Mouse (Mus musculus) limb, embryonic 13.5 days (tissue): Measurements from ENCODE around the gene Nfia. TPM values are rescaled to one million over a fixed set of nuclear protein-coding genes. Genes with fewer than 3 reads are reported as not detected.

Source experiments
- ATAC-seq: fragments of 200-750 bp; cut with Nextera tagmentation; 2 replicates; pipeline ENCODE4 v1.8.0; 2017; ENCODE audit warnings: low read depth, moderate number of reproducible peaks, moderate TSS enrichment; ENCODE audit not compliant: low FRiP score
- H3K27ac ChIP-seq: fragments of 300-500 bp; sonication (generic); 2 replicates; pipeline ENCODE4 v1.5.1; 2015; ENCODE audit warnings: inconsistent platforms, mild to moderate bottlenecking, moderate library complexity
- H3K27me3 ChIP-seq: fragments of 300-500 bp; sonication (generic); 2 replicates; pipeline ENCODE4 v1.6.1; 2015; ENCODE audit warnings: mild to moderate bottlenecking, inconsistent platforms
- H3K36me3 ChIP-seq: fragments of 300-500 bp; sonication (generic); 2 replicates; pipeline ENCODE4 v1.6.1; 2015; ENCODE audit warnings: inconsistent platforms, mild to moderate bottlenecking, moderate library complexity
- H3K4me1 ChIP-seq: fragments of 300-500 bp; sonication (generic); 2 replicates; pipeline ENCODE4 v1.6.1; 2015; ENCODE audit warnings: inconsistent platforms
- H3K4me2 ChIP-seq: fragments of 300-500 bp; sonication (generic); replicated peaks from 2 replicates; pipeline ENCODE4 v1.6.1; 2015; ENCODE audit warnings: inconsistent platforms, mild to moderate bottlenecking, moderate library complexity
- H3K4me3 ChIP-seq: fragments of 300-500 bp; sonication (generic); 2 replicates; pipeline ENCODE4 v1.5.1; 2015; ENCODE audit warnings: moderate library complexity, mild to moderate bottlenecking, inconsistent platforms
- H3K9ac ChIP-seq: fragments of 300-500 bp; sonication (generic); 2 replicates; pipeline ENCODE4 v1.6.1; 2015; ENCODE audit warnings: mild to moderate bottlenecking, inconsistent platforms
- H3K9me3 ChIP-seq: fragments of 300-500 bp; sonication (generic); 2 replicates; pipeline ENCODE4 v1.6.1; 2016; ENCODE audit warnings: inconsistent platforms
- WGBS: fragments of 180-500 bp; shearing (Covaris S2); methylation state at CpG from one replicate; pipeline ENCODE4 v1.1.7; 2015; 5-methylcytosine and 5-hydroxymethylcytosine counted together
- polyA plus RNA-seq: library from polyadenylated mRNA; unstranded; fragments of >200 nt; fragmentation: Nextera tagmentation; extraction: Ambion mirVana; gene quantifications from 2 replicates; pipeline ENCODE4 v1.2.1, GENCODE M21; 2015

The Nfia gene
- polyA plus RNA-seq, 1 experiment from 2014 or later: 88.3 TPM

GRCm38 (mm10) chr4:97893915-97894884 lies 121.7 kb downstream of the Nfia start:
- no peak overlapping the region for H3K4me3 ChIP-seq
- H3K9ac ChIP-seq: no peak overlapping the region
- H3K27me3 ChIP-seq: no peaks in the 10 kb centered on the region
- no peak overlapping the region for H3K27ac ChIP-seq
- ATAC-seq: no peak
- peaks cover 12% of the 10 kb centered on the region for H3K36me3 ChIP-seq
- H3K4me1 ChIP-seq: peaks cover 33% of the 10 kb centered on the region
- 82% methylated on average over 10 of the region's 10 CpGs for WGBS
- no peaks in the 10 kb centered on the region for H3K9me3 ChIP-seq
- H3K4me2 ChIP-seq: no peak overlapping the region

- no peak overlapping the region for H3K27ac ChIP-seq
- H3K4me2 ChIP-seq: no peak overlapping the region
- H3K4me3 ChIP-seq: no peak overlapping the region
- H3K36me3 ChIP-seq: peaks cover 9% of the 10 kb centered on the region
- no peaks in the 10 kb centered on the region for H3K9me3 ChIP-seq
- H3K9ac ChIP-seq: no peak overlapping the region
- H3K4me1 ChIP-seq: peaks cover 44% of the 10 kb centered on the region
- 81% methylated on average over 5 of the region's 5 CpGs for WGBS
- no peak for ATAC-seq
- H3K27me3 ChIP-seq: no peaks in the 10 kb centered on the region
These were observed 123.4 kb downstream of the Nfia start for GRCm38 (mm10) chr4:97895940-97896339.

GRCm38 (mm10) chr4:97900256-97900944 lies 127.9 kb downstream of the Nfia start:
- Histone ChIP-seq H3K4me3 (no peak overlapping the region), H3K27me3 (no peaks in the 10 kb centered on the region), H3K9ac (no peak overlapping the region), H3K4me1 (peaks cover 47% of the 10 kb centered on the region), H3K9me3 (no peaks in the 10 kb centered on the region), H3K4me2 (no peak overlapping the region), H3K36me3 (peaks cover 9% of the 10 kb centered on the region), H3K27ac (no peak overlapping the region)
- ATAC-seq: no peak
- 76% methylated on average over 12 of the region's 12 CpGs for WGBS

- Histone ChIP-seq H3K4me3 (no peak overlapping the region), H3K36me3 (peaks cover 3% of the 10 kb centered on the region; the same call in 1 of the 2 replicates), H3K27ac (no peak overlapping the region), H3K27me3 (no peaks in the 10 kb centered on the region), H3K4me1 (peaks cover 51% of the 10 kb centered on the region), H3K4me2 (no peak overlapping the region), H3K9me3 (no peaks in the 10 kb centered on the region), H3K9ac (no peak overlapping the region)
- WGBS: 53% methylated on average over 4 of the region's 4 CpGs
- no peak for ATAC-seq
These were observed 133.3 kb downstream of the Nfia start for GRCm38 (mm10) chr4:97905826-97906225.

GRCm38 (mm10) chr4:97908576-97909147 lies 136.1 kb downstream of the Nfia start:
- WGBS: 66% methylated on average over 4 of the region's 4 CpGs
- Histone ChIP-seq H3K4me3 (no peak overlapping the region), H3K36me3 (peaks cover 6% of the 10 kb centered on the region; the same call in 1 of the 2 replicates), H3K27me3 (no peaks in the 10 kb centered on the region), H3K4me2 (no peak overlapping the region), H3K9me3 (no peaks in the 10 kb centered on the region), H3K4me1 (peaks cover 41% of the 10 kb centered on the region), H3K27ac (no peak overlapping the region), H3K9ac (no peak overlapping the region)
- ATAC-seq: no peak

- Histone ChIP-seq H3K36me3 (peaks cover 6% of the 10 kb centered on the region; the same call in 1 of the 2 replicates), H3K27ac (peak overlapping the region; percentile 48; the same call in 1 of the 2 replicates)
These were observed 137.7 kb downstream of the Nfia start for GRCm38 (mm10) chr4:97910115-97910776.

GRCm38 (mm10) chr4:97910777-97911580 lies 138.4 kb downstream of the Nfia start:
- ATAC-seq: no peak
- no peaks in the 10 kb centered on the region for H3K27me3 ChIP-seq
- peak overlapping the region; percentile 48; the same call in 1 of the 2 replicates for H3K27ac ChIP-seq
- 87% methylated on average over 27 of the region's 27 CpGs for WGBS
- H3K36me3 ChIP-seq: peaks cover 6% of the 10 kb centered on the region; the same call in 1 of the 2 replicates
- no peak overlapping the region for H3K4me3 ChIP-seq
- H3K4me2 ChIP-seq: no peak overlapping the region
- no peak overlapping the region for H3K9ac ChIP-seq
- peaks cover 51% of the 10 kb centered on the region for H3K4me1 ChIP-seq
- H3K9me3 ChIP-seq: no peaks in the 10 kb centered on the region

More at GRCm38 (mm10) chr4:97910115-97910776, 137.7 kb downstream of the Nfia start:
- no peaks in the 10 kb centered on the region for H3K9me3 ChIP-seq
- H3K4me2 ChIP-seq: no peak overlapping the region
- H3K4me3 ChIP-seq: no peak overlapping the region
- H3K4me1 ChIP-seq: peaks cover 45% of the 10 kb centered on the region
- no peak overlapping the region for H3K9ac ChIP-seq
- peak; percentile 67 for ATAC-seq
- H3K27me3 ChIP-seq: no peaks in the 10 kb centered on the region
- 71% methylated on average over 9 of the region's 9 CpGs for WGBS

- Histone ChIP-seq H3K4me2 (no peak overlapping the region), H3K36me3 (peaks cover 6% of the 10 kb centered on the region; the same call in 1 of the 2 replicates), H3K4me3 (no peak overlapping the region), H3K4me1 (peaks cover 46% of the 10 kb centered on the region), H3K9ac (no peak overlapping the region), H3K27me3 (no peaks in the 10 kb centered on the region), H3K27ac (no peak overlapping the region), H3K9me3 (no peaks in the 10 kb centered on the region)
- 92% methylated on average over 7 of the region's 7 CpGs for WGBS
- no peak for ATAC-seq
These were observed 139.2 kb downstream of the Nfia start for GRCm38 (mm10) chr4:97911755-97912154.

- H3K9me3 ChIP-seq: no peaks in the 10 kb centered on the region
- no peak overlapping the region for H3K9ac ChIP-seq
- peaks cover 6% of the 10 kb centered on the region; the same call in 1 of the 2 replicates for H3K36me3 ChIP-seq
- ATAC-seq: no peak
- H3K27me3 ChIP-seq: no peaks in the 10 kb centered on the region
- no peak overlapping the region for H3K4me3 ChIP-seq
- no peak overlapping the region for H3K4me2 ChIP-seq
- 81% methylated on average over 6 of the region's 6 CpGs for WGBS
- peaks cover 48% of the 10 kb centered on the region for H3K4me1 ChIP-seq
- no peak overlapping the region for H3K27ac ChIP-seq
These were observed 139.6 kb downstream of the Nfia start for GRCm38 (mm10) chr4:97912155-97912554.

- ATAC-seq: no peak
- H3K9me3 ChIP-seq: no peaks in the 10 kb centered on the region
- peaks cover 48% of the 10 kb centered on the region for H3K4me1 ChIP-seq
- H3K4me3 ChIP-seq: no peak overlapping the region
- H3K27ac ChIP-seq: no peak overlapping the region
- H3K27me3 ChIP-seq: no peaks in the 10 kb centered on the region
- H3K4me2 ChIP-seq: no peak overlapping the region
- H3K36me3 ChIP-seq: peaks cover 6% of the 10 kb centered on the region; the same call in 1 of the 2 replicates
- WGBS: 96% methylated on average over 11 of the region's 11 CpGs
- H3K9ac ChIP-seq: no peak overlapping the region
These were observed 140.0 kb downstream of the Nfia start for GRCm38 (mm10) chr4:97912560-97912959.

- no peak overlapping the region for H3K4me2 ChIP-seq
- ATAC-seq: no peak
- WGBS: 94% methylated on average over 2 of the region's 2 CpGs
- H3K27ac ChIP-seq: no peak overlapping the region
- H3K27me3 ChIP-seq: no peaks in the 10 kb centered on the region
- peaks cover 48% of the 10 kb centered on the region for H3K4me1 ChIP-seq
- H3K36me3 ChIP-seq: peaks cover 6% of the 10 kb centered on the region; the same call in 1 of the 2 replicates
- H3K9me3 ChIP-seq: no peaks in the 10 kb centered on the region
- H3K9ac ChIP-seq: no peak overlapping the region
- H3K4me3 ChIP-seq: no peak overlapping the region
These were observed 141.8 kb downstream of the Nfia start for GRCm38 (mm10) chr4:97914348-97914747.
